Mouse (Mus musculus): ENCODE data around the gene Exoc3l4. TPM values are rescaled to one million over a fixed set of nuclear protein-coding genes. Genes with fewer than 3 reads are reported as not detected.

Exoc3l4 gene
- polyA plus RNA-seq, 1 experiment from 2014 or later = 15.5 TPM

- H3K4me2 ChIP-seq = peak overlapping the region; percentile 96
- H3K27ac ChIP-seq = peak overlapping the region; percentile 100
- peaks cover 71% of the 10 kb centered on the region for H3K36me3 ChIP-seq
- peaks cover 34% of the 10 kb centered on the region for H3K27me3 ChIP-seq
- peak overlapping the region; percentile 80 for H3K4me3 ChIP-seq (replicated peaks)
- H3K9ac ChIP-seq = peak overlapping the region; percentile 98
- no peak for ATAC-seq (ENCODE audit: low read depth)
- WGBS (ENCODE audit: insufficient replicate concordance) = 66% methylated on average over 27 of the region's 27 CpGs
- no peaks in the 10 kb centered on the region for H3K9me3 ChIP-seq (replicated peaks)
- H3K4me1 ChIP-seq (replicated peaks) = peaks cover 80% of the 10 kb centered on the region
- no peak for DNase-seq
Observed at GRCm38 (mm10) chr12:111445890-111446613, 29.2 kb downstream of the Exoc3l4 start.

- H3K9ac ChIP-seq = peak overlapping the region; percentile 98; the same call in 1 of the 2 replicates
- 81% methylated on average over 5 of the region's 5 CpGs for WGBS (ENCODE audit: insufficient replicate concordance)
- H3K9me3 ChIP-seq (replicated peaks) = no peaks in the 10 kb centered on the region
- H3K4me1 ChIP-seq (replicated peaks) = peaks cover 74% of the 10 kb centered on the region
- DNase-seq (no peak), ATAC-seq (ENCODE audit: low read depth) (no peak)
- H3K4me2 ChIP-seq = peak overlapping the region; percentile 96
- H3K27ac ChIP-seq = peak overlapping the region; percentile 36
- H3K36me3 ChIP-seq = peaks cover 78% of the 10 kb centered on the region
- peak overlapping the region; percentile 80 for H3K4me3 ChIP-seq (replicated peaks)
- H3K27me3 ChIP-seq = peaks cover 37% of the 10 kb centered on the region
Observed at GRCm38 (mm10) chr12:111446745-111447144, 29.9 kb downstream of the Exoc3l4 start.

- peak overlapping the region; percentile 96 for H3K4me2 ChIP-seq
- H3K9me3 ChIP-seq (replicated peaks) = no peaks in the 10 kb centered on the region
- ATAC-seq (ENCODE audit: low read depth) (no peak), DNase-seq (no peak)
- WGBS (ENCODE audit: insufficient replicate concordance) = 70% methylated on average over 9 of the region's 9 CpGs
- H3K4me3 ChIP-seq (replicated peaks) = peak overlapping the region; percentile 80; the same call in 1 of the 2 replicates
- H3K36me3 ChIP-seq = peaks cover 84% of the 10 kb centered on the region
- H3K4me1 ChIP-seq (replicated peaks) = peaks cover 68% of the 10 kb centered on the region
- H3K9ac ChIP-seq = peak overlapping the region; percentile 98; the same call in 1 of the 2 replicates
- H3K27me3 ChIP-seq = peaks cover 37% of the 10 kb centered on the region
- H3K27ac ChIP-seq = peak overlapping the region; percentile 36
Observed at GRCm38 (mm10) chr12:111447350-111447749, 30.5 kb downstream of the Exoc3l4 start.

GRCm38 (mm10) chr12:111447898-111448760 lies 31.3 kb downstream of the Exoc3l4 start:
- Histone ChIP-seq H3K27ac (no peak overlapping the region), H3K4me3 (replicated peaks) (no peak overlapping the region), H3K36me3 (peaks cover 92% of the 10 kb centered on the region), H3K4me1 (replicated peaks) (peaks cover 66% of the 10 kb centered on the region), H3K27me3 (peaks cover 37% of the 10 kb centered on the region), H3K4me2 (no peak overlapping the region), H3K9me3 (replicated peaks) (no peaks in the 10 kb centered on the region), H3K9ac (0 out of 2 replicates have a peak overlapping the region, but pooled peaks have one; percentile 98)
- ATAC-seq (ENCODE audit: low read depth) (no peak), DNase-seq (no peak)
- WGBS (ENCODE audit: insufficient replicate concordance) = 76% methylated on average over 22 of the region's 22 CpGs

GRCm38 (mm10) chr12:111448931-111449705 lies 32.3 kb downstream of the Exoc3l4 start:
- H3K9me3 ChIP-seq (replicated peaks) = no peaks in the 10 kb centered on the region
- peaks cover 70% of the 10 kb centered on the region for H3K4me1 ChIP-seq (replicated peaks)
- ATAC-seq (ENCODE audit: low read depth) (no peak), DNase-seq (no peak)
- 60% methylated on average over 13 of the region's 14 CpGs for WGBS (ENCODE audit: insufficient replicate concordance)
- no peak overlapping the region for H3K9ac ChIP-seq
- peaks cover 37% of the 10 kb centered on the region for H3K27me3 ChIP-seq
- no peak overlapping the region for H3K27ac ChIP-seq
- H3K4me3 ChIP-seq (replicated peaks) = no peak overlapping the region
- peaks cover 99% of the 10 kb centered on the region for H3K36me3 ChIP-seq
- no peak overlapping the region for H3K4me2 ChIP-seq

- Histone ChIP-seq H3K4me2 (no peak overlapping the region), H3K9me3 (replicated peaks) (no peaks in the 10 kb centered on the region), H3K4me1 (replicated peaks) (peaks cover 62% of the 10 kb centered on the region), H3K36me3 (peaks cover 98% of the 10 kb centered on the region), H3K4me3 (replicated peaks) (no peak overlapping the region), H3K9ac (no peak overlapping the region), H3K27me3 (peaks cover 28% of the 10 kb centered on the region), H3K27ac (peak overlapping the region; percentile 9; the same call in 1 of the 2 replicates)
- no peak for ATAC-seq (ENCODE audit: low read depth)
- DNase-seq = no peak
- 78% methylated on average over 6 of the region's 6 CpGs for WGBS (ENCODE audit: insufficient replicate concordance)
Observed at GRCm38 (mm10) chr12:111450359-111450758, 33.5 kb downstream of the Exoc3l4 start.

- H3K4me2 ChIP-seq = no peak overlapping the region
Observed at GRCm38 (mm10) chr12:111451561-111451960, 34.7 kb downstream of the Exoc3l4 start.

GRCm38 (mm10) chr12:111454021-111454420 lies 37.2 kb downstream of the Exoc3l4 start:
- Histone ChIP-seq H3K9me3 (replicated peaks) (no peaks in the 10 kb centered on the region), H3K4me1 (replicated peaks) (peaks cover 37% of the 10 kb centered on the region), H3K9ac (no peak overlapping the region), H3K4me3 (replicated peaks) (no peak overlapping the region), H3K4me2 (no peak overlapping the region), H3K27me3 (peaks cover 14% of the 10 kb centered on the region; the same call in 1 of the 2 replicates), H3K27ac (no peak overlapping the region), H3K36me3 (peaks cover 62% of the 10 kb centered on the region)
- ATAC-seq (ENCODE audit: low read depth) (no peak), DNase-seq (no peak)
- 62% methylated on average over 4 of the region's 4 CpGs for WGBS (ENCODE audit: insufficient replicate concordance)

More at GRCm38 (mm10) chr12:111451561-111451960, 34.7 kb downstream of the Exoc3l4 start:
- H3K27me3 ChIP-seq = peaks cover 16% of the 10 kb centered on the region
- ATAC-seq (ENCODE audit: low read depth) (no peak), DNase-seq (no peak)
- H3K27ac ChIP-seq = no peak overlapping the region
- peaks cover 61% of the 10 kb centered on the region for H3K4me1 ChIP-seq (replicated peaks)
- H3K9me3 ChIP-seq (replicated peaks) = no peaks in the 10 kb centered on the region
- no peak overlapping the region for H3K9ac ChIP-seq
- no peak overlapping the region for H3K4me3 ChIP-seq (replicated peaks)
- 85% methylated on average over 7 of the region's 7 CpGs for WGBS (ENCODE audit: insufficient replicate concordance)
- peaks cover 86% of the 10 kb centered on the region for H3K36me3 ChIP-seq

GRCm38 (mm10) chr12:111454543-111455280 lies 37.9 kb downstream of the Exoc3l4 start:
- peaks cover 55% of the 10 kb centered on the region for H3K36me3 ChIP-seq
- H3K4me2 ChIP-seq = no peak overlapping the region
- 0 out of 2 replicates have a peak overlapping the region, but pooled peaks have one; percentile 8 for H3K27ac ChIP-seq
- no peaks in the 10 kb centered on the region for H3K9me3 ChIP-seq (replicated peaks)
- 74% methylated on average over 10 of the region's 10 CpGs for WGBS (ENCODE audit: insufficient replicate concordance)
- H3K4me3 ChIP-seq (replicated peaks) = no peak overlapping the region
- no peak for DNase-seq
- peaks cover 36% of the 10 kb centered on the region for H3K4me1 ChIP-seq (replicated peaks)
- ATAC-seq (ENCODE audit: low read depth) = no peak
- no peak overlapping the region for H3K9ac ChIP-seq
- H3K27me3 ChIP-seq = peaks cover 16% of the 10 kb centered on the region

- Histone ChIP-seq H3K36me3 (peaks cover 48% of the 10 kb centered on the region), H3K4me2 (no peak overlapping the region), H3K4me3 (replicated peaks) (no peak overlapping the region), H3K4me1 (replicated peaks) (peaks cover 29% of the 10 kb centered on the region), H3K27me3 (peaks cover 23% of the 10 kb centered on the region), H3K27ac (peak overlapping the region; percentile 19; the same call in 1 of the 2 replicates), H3K9me3 (replicated peaks) (no peaks in the 10 kb centered on the region), H3K9ac (no peak overlapping the region)
- ATAC-seq (ENCODE audit: low read depth) (no peak), DNase-seq (no peak)
- 63% methylated on average over 12 of the region's 12 CpGs for WGBS (ENCODE audit: insufficient replicate concordance)
Observed at GRCm38 (mm10) chr12:111455311-111455846, 38.6 kb downstream of the Exoc3l4 start.
